Mouse (Mus musculus) MEL (cell line): Measurements from ENCODE around the gene Rdh12. TPM values are rescaled to one million over a fixed set of nuclear protein-coding genes. Genes with fewer than 3 reads are reported as not detected.

ENCODE experiments used
- DNase-seq: peaks from one replicate; pipeline ENCODE4 v3.0.0; 2011; ENCODE audit warnings: low read depth, low spot score
- H3K27ac ChIP-seq: 2 replicates; pipeline ENCODE4 v1.5.1; 2012; ENCODE audit warnings: low read depth, mild to moderate bottlenecking, control low read depth, low read length, moderate library complexity; ENCODE audit not compliant: control insufficient read depth
- H3K27me3 ChIP-seq, 2 experiments: fragments of 150-350 bp in 1 of 2; sonication (generic) in 1 of 2; 2 replicates each; pipeline ENCODE4 v1.6.1; 2012; ENCODE audit warnings: low read length in 2 of 2, mild to moderate bottlenecking in 2 of 2, improper control_type of control experiment in 1 of 2, moderate library complexity in 1 of 2; ENCODE audit not compliant: insufficient read depth in 2 of 2, control insufficient read depth in 1 of 2
- H3K36me3 ChIP-seq, 2 experiments: 2 replicates each; pipeline ENCODE4 v1.6.1; 2012 to 2014; ENCODE audit warnings: low read length in 2 of 2, improper control_type of control experiment in 1 of 2, inconsistent platforms in 1 of 2, mild to moderate bottlenecking in 1 of 2; ENCODE audit not compliant: insufficient read depth in 2 of 2, control insufficient read depth in 1 of 2
- H3K4me1 ChIP-seq, 2 experiments: fragments of 150-350 bp in 1 of 2; sonication (generic) in 1 of 2; 2 replicates each; pipeline ENCODE4 v1.6.1; 2012; ENCODE audit warnings: low read length in 2 of 2, improper control_type of control experiment in 1 of 2, mild to moderate bottlenecking in 1 of 2; ENCODE audit not compliant: insufficient read depth in 2 of 2, control insufficient read depth in 1 of 2
- H3K4me3 ChIP-seq, 2 experiments: fragments of 150-350 bp in 1 of 2; sonication (generic) in 1 of 2; 2 replicates each; pipeline ENCODE4 v1.5.1; 2012; ENCODE audit warnings: low read depth in 2 of 2, low read length in 2 of 2, mild to moderate bottlenecking in 2 of 2, moderate library complexity in 2 of 2, control low read depth in 1 of 2, improper control_type of control experiment in 1 of 2; ENCODE audit not compliant: control insufficient read depth in 1 of 2, insufficient read depth in 1 of 2
- H3K79me2 ChIP-seq: 2 replicates; pipeline ENCODE4 v1.6.1; 2012; ENCODE audit warnings: mild to moderate bottlenecking, low read length, moderate library complexity; ENCODE audit not compliant: control insufficient read depth, poor library complexity, insufficient read depth
- H3K9ac ChIP-seq: 2 replicates; pipeline ENCODE4 v1.6.1; 2012; ENCODE audit warnings: low read depth, mild to moderate bottlenecking, control low read depth, low read length, moderate library complexity; ENCODE audit not compliant: control insufficient read depth, poor library complexity, severe bottlenecking
- H3K9me3 ChIP-seq: fragments of 150-350 bp; sonication (generic); replicated peaks from 2 replicates; pipeline ENCODE4 v1.6.1; 2012; ENCODE audit warnings: mild to moderate bottlenecking, low read length, improper control_type of control experiment, moderate library complexity; ENCODE audit not compliant: insufficient read depth
- CTCF ChIP-seq, 3 experiments: IDR thresholded peaks in 2 of 3; conservative IDR thresholded peaks in 1 of 3; 2 replicates each; pipeline ENCODE4 v1.5.1; 2011 to 2012; ENCODE audit warnings: low read length in 3 of 3, low read depth in 2 of 3, mild to moderate bottlenecking in 2 of 3, improper control_type of control experiment in 1 of 3, inconsistent platforms in 1 of 3, mixed read lengths in 1 of 3, moderate library complexity in 1 of 3; ENCODE audit not compliant: control insufficient read depth in 1 of 3, insufficient read depth in 1 of 3, poor library complexity in 1 of 3, severe bottlenecking in 1 of 3
- ELF1 ChIP-seq: IDR thresholded peaks from 2 replicates; pipeline ENCODE4 v1.6.1; 2014; ENCODE audit warnings: low read depth, mild to moderate bottlenecking, inconsistent platforms, low read length, improper control_type of control experiment, moderate library complexity
- ETS1 ChIP-seq: IDR thresholded peaks from 2 replicates; pipeline ENCODE4 v1.6.1; 2012; ENCODE audit warnings: low read depth, mild to moderate bottlenecking, inconsistent platforms, low read length, improper control_type of control experiment, moderate library complexity
- GABPA ChIP-seq: IDR thresholded peaks from 2 replicates; pipeline ENCODE4 v1.6.1; 2012; ENCODE audit warnings: low read depth, mild to moderate bottlenecking, inconsistent platforms, low read length, improper control_type of control experiment, moderate library complexity
- HCFC1 ChIP-seq: IDR thresholded peaks from 2 replicates; pipeline ENCODE4 v1.6.1; 2012; ENCODE audit warnings: low read depth, mild to moderate bottlenecking, inconsistent platforms, low read length, improper control_type of control experiment, moderate library complexity
- MXI1 ChIP-seq: IDR thresholded peaks from 2 replicates; pipeline ENCODE4 v1.6.1; 2011; ENCODE audit warnings: mild to moderate bottlenecking, low read depth, low read length, improper control_type of control experiment
- MYB ChIP-seq: IDR thresholded peaks from 2 replicates; pipeline ENCODE4 v1.6.1; 2011; ENCODE audit warnings: mild to moderate bottlenecking, low read depth, low read length, improper control_type of control experiment
- MYC ChIP-seq: IDR thresholded peaks from 2 replicates; pipeline ENCODE4 v1.6.1; 2011; ENCODE audit warnings: low read depth, mild to moderate bottlenecking, low read length, improper control_type of control experiment, moderate library complexity
- NELFE ChIP-seq: IDR thresholded peaks from 2 replicates; pipeline ENCODE4 v1.6.1; 2011; ENCODE audit warnings: low read depth, low read length, improper control_type of control experiment
- NRF1 ChIP-seq: IDR thresholded peaks from 2 replicates; pipeline ENCODE4 v1.6.1; 2014; ENCODE audit warnings: low read depth, mild to moderate bottlenecking, inconsistent platforms, low read length, improper control_type of control experiment, moderate library complexity; ENCODE audit not compliant: poor library complexity, insufficient read depth, severe bottlenecking
- POLR2A ChIP-seq, 2 experiments: IDR thresholded peaks; 2 replicates each; pipeline ENCODE4 v1.6.1; 2011 to 2012; ENCODE audit warnings: low read length in 2 of 2, mild to moderate bottlenecking in 2 of 2, control low read depth in 1 of 2, improper control_type of control experiment in 1 of 2, low read depth in 1 of 2, moderate library complexity in 1 of 2; ENCODE audit not compliant: control insufficient read depth in 1 of 2, insufficient read depth in 1 of 2, poor library complexity in 1 of 2
- POLR2AphosphoS5 ChIP-seq: IDR thresholded peaks from 2 replicates; pipeline ENCODE4 v1.6.1; 2012; ENCODE audit warnings: low read depth, borderline replicate concordance, mild to moderate bottlenecking, inconsistent platforms, low read length, moderate library complexity, mixed read lengths
- TBP ChIP-seq: IDR thresholded peaks from 2 replicates; pipeline ENCODE4 v1.8.0; 2011; ENCODE audit warnings: low read depth, low read length, improper control_type of control experiment
- USF1 ChIP-seq: IDR thresholded peaks from 2 replicates; pipeline ENCODE4 v1.6.1; 2014; ENCODE audit warnings: low read depth, mild to moderate bottlenecking, inconsistent platforms, low read length, improper control_type of control experiment, moderate library complexity
- ZMIZ1 ChIP-seq: IDR thresholded peaks from 2 replicates; pipeline ENCODE4 v1.6.1; 2012; ENCODE audit warnings: low read depth, mild to moderate bottlenecking, inconsistent platforms, low read length, improper control_type of control experiment, moderate library complexity
- ZNF384 ChIP-seq: IDR thresholded peaks from 2 replicates; pipeline ENCODE4 v1.6.1; 2012; ENCODE audit warnings: low read depth, mild to moderate bottlenecking, inconsistent platforms, low read length, improper control_type of control experiment
- polyA plus RNA-seq, 2 experiments: library from polyadenylated mRNA; stranded (reverse) in 1 of 2; unstranded in 1 of 2; fragments of >175 nt in 1 of 2; fragments of >200 nt in 1 of 2; gene quantifications; 2 replicates each; pipeline versions ENCODE4 v1.2.1 to v1.2.4; 2012; ENCODE audit warnings: low replicate concordance in 2 of 2, low read depth in 1 of 2; ENCODE audit not compliant: insufficient read length in 2 of 2, insufficient read depth in 1 of 2, missing spikeins in 1 of 2
- total RNA-seq: library from RNA; depleted of rRNA; stranded (reverse); fragments of 300-350 nt; gene quantifications from 2 replicates; pipeline ENCODE4 v1.2.3, GENCODE M21; 2012

Gene Rdh12
- total and polyA plus RNA-seq, 3 experiments: 0.15 to 0.35 TPM; not detected in 1

GRCm38 (mm10) chr12:79253294-79254053, 44.8 kb downstream of the Rdh12 start:
- Histone ChIP-seq H3K9me3 (no peaks in the 10 kb centered on the region), H3K4me3 (no peak overlapping the region), H3K27me3 (no peaks in the 10 kb centered on the region), H3K4me1 (no peaks in the 10 kb centered on the region), H3K36me3 (peaks cover 0 to 2% of the 10 kb centered on the region in 2 experiments; a peak in 1 of 4 replicates), H3K79me2 (no peaks in the 10 kb centered on the region), H3K9ac (no peak overlapping the region), H3K27ac (no peak overlapping the region)
- no peak for DNase-seq
- TF ChIP-seq POLR2A (IDR thresholded peaks at IDR 0.05; ENCODE audit: control insufficient read depth in 1 of 2, insufficient read depth in 1 of 2, low read depth in 1 of 2, low read length in 2 of 2, poor library complexity in 1 of 2) (no peak), MXI1 (no peak), GABPA (no peak), POLR2AphosphoS5 (no peak), USF1 (no peak), ELF1 (no peak), TBP (no peak), MYC (no peak), CTCF (IDR thresholded peaks at IDR 0.05 in 2 of 3, conservative IDR thresholded peaks at IDR 0.05 in 1 of 3; ENCODE audit: control insufficient read depth in 1 of 3, insufficient read depth in 1 of 3, low read depth in 2 of 3, low read length in 3 of 3, poor library complexity in 1 of 3, severe bottlenecking in 1 of 3) (no peak), ZNF384 (no peak), HCFC1 (no peak), NELFE (no peak), NRF1 (no peak)

- DNase-seq: no peak
Observed at GRCm38 (mm10) chr12:79254975-79255374, 46.3 kb downstream of the Rdh12 start.

More at GRCm38 (mm10) chr12:79254975-79255374, 46.3 kb downstream of the Rdh12 start:
- no peaks in the 10 kb centered on the region for H3K79me2 ChIP-seq
- peaks cover 0 to 2% of the 10 kb centered on the region in 2 experiments; a peak in 1 of 4 replicates for H3K36me3 ChIP-seq
- H3K27ac ChIP-seq: no peak overlapping the region
- no peaks in the 10 kb centered on the region for H3K9me3 ChIP-seq
- no peaks in the 10 kb centered on the region for H3K27me3 ChIP-seq
- no peak for TF ChIP-seq MYB
- TF ChIP-seq NELFE: no peak
- no peak for TF ChIP-seq ZMIZ1
- no peak for TF ChIP-seq TBP
- TF ChIP-seq ETS1: no peak
- H3K4me1 ChIP-seq: no peaks in the 10 kb centered on the region
- no peak overlapping the region for H3K9ac ChIP-seq
- no peak overlapping the region for H3K4me3 ChIP-seq
